Mouse (Mus musculus): ENCODE measurements around the gene Csnk1e. TPM values are rescaled to one million over a fixed set of nuclear protein-coding genes. Genes with fewer than 3 reads are reported as not detected.

Gene Csnk1e
- polyA plus RNA-seq, 1 experiment from 2014 or later: 61.8 TPM

- Histone ChIP-seq H3K9ac (no peak overlapping the region), H3K27me3 (replicated peaks) (no peaks in the 10 kb centered on the region), H3K4me1 (replicated peaks) (no peaks in the 10 kb centered on the region), H3K9me3 (no peaks in the 10 kb centered on the region), H3K27ac (no peak overlapping the region), H3K36me3 (peaks cover 7% of the 10 kb centered on the region; the same call in 1 of the 2 replicates), H3K4me2 (replicated peaks) (no peak overlapping the region), H3K4me3 (replicated peaks) (no peak overlapping the region)
- ATAC-seq: peak; percentile 23; the same call in 1 of the 2 replicates
- 24% methylated on average over 4 of the region's 4 CpGs for WGBS
These were observed 40.9 kb downstream of the Csnk1e start for GRCm38 (mm10) chr15:79414513-79414912.

DNA sequence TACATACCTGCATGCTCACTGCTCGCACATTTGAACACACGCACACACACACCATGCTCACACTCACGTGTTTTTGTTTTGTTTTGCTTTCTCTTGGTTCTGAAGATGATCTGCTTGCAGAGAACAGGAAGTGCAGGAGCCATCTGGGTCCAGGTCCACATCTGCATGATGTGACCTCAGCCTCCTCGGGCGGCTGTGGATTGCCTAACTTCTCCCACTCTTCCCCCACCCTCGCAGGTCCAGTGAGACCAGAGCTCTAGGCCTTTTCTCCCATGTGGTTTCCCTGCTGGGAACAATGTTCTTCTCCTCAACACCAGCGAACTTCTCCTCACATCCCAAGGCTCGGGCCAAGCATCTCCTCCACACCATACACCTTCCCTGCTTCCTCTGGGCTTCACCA is 41.6 kb downstream of the Csnk1e start:
- no peak overlapping the region for H3K4me2 ChIP-seq (replicated peaks)
- H3K4me1 ChIP-seq (replicated peaks): no peaks in the 10 kb centered on the region
- ATAC-seq: no peak
- 0 out of 2 replicates have a peak, but pooled peaks cover 3% of the 10 kb centered on the region for H3K36me3 ChIP-seq
- no peak overlapping the region for H3K27ac ChIP-seq
- 75% methylated on average over 8 of the region's 8 CpGs for WGBS
- H3K4me3 ChIP-seq (replicated peaks): no peak overlapping the region
- H3K9ac ChIP-seq: no peak overlapping the region
- H3K27me3 ChIP-seq (replicated peaks): no peaks in the 10 kb centered on the region
- H3K9me3 ChIP-seq: no peaks in the 10 kb centered on the region

GRCm38 (mm10) chr15:79413201-79413600 is 42.2 kb downstream of the Csnk1e start:
- no peak for ATAC-seq
- WGBS: 95% methylated on average over 3 of the region's 3 CpGs
- H3K4me1 ChIP-seq (replicated peaks): no peaks in the 10 kb centered on the region

GRCm38 (mm10) chr15:79411363-79412065 is 43.9 kb downstream of the Csnk1e start:
- no peak for ATAC-seq
- Histone ChIP-seq H3K27me3 (replicated peaks) (no peaks in the 10 kb centered on the region), H3K4me3 (replicated peaks) (no peak overlapping the region), H3K27ac (no peak overlapping the region), H3K36me3 (no peaks in the 10 kb centered on the region), H3K9ac (no peak overlapping the region), H3K9me3 (no peaks in the 10 kb centered on the region), H3K4me1 (replicated peaks) (no peaks in the 10 kb centered on the region), H3K4me2 (replicated peaks) (no peak overlapping the region)
- 69% methylated on average over 10 of the region's 10 CpGs for WGBS

More at GRCm38 (mm10) chr15:79413201-79413600, 42.2 kb downstream of the Csnk1e start:
- Histone ChIP-seq H3K27me3 (replicated peaks) (no peaks in the 10 kb centered on the region), H3K4me3 (replicated peaks) (no peak overlapping the region), H3K9ac (no peak overlapping the region), H3K36me3 (0 out of 2 replicates have a peak, but pooled peaks cover 2% of the 10 kb centered on the region), H3K4me2 (replicated peaks) (no peak overlapping the region), H3K27ac (no peak overlapping the region), H3K9me3 (no peaks in the 10 kb centered on the region)

DNA sequence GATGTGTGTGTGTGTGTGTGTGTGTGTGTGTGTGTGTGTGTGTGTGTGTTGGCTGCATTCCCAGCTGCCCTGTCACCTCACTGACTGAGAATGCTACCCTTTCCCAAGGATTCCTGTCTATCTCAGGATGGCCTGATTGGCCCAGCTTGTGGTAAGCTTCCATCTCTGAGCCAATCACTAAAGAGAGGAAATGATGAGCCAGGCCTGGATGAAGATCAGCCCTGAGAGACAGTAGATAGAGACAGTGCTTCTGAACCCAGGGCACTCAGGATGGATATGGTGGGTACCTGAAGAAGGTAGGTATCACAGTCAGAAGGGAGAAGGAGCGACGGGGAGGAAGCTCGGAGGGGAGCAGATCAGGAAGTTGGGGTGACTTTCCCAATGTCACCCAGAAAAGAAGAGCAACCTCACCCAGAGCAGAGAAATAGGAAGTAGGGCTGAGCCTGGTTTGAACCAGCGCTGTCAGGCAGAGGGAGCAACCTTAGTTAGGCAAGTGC is 46.2 kb downstream of the Csnk1e start:
- Histone ChIP-seq H3K4me1 (replicated peaks) (no peaks in the 10 kb centered on the region), H3K4me2 (replicated peaks) (no peak overlapping the region), H3K27ac (no peak overlapping the region), H3K9ac (no peak overlapping the region), H3K27me3 (replicated peaks) (no peaks in the 10 kb centered on the region), H3K4me3 (replicated peaks) (no peak overlapping the region), H3K36me3 (no peaks in the 10 kb centered on the region), H3K9me3 (no peaks in the 10 kb centered on the region)
- 88% methylated on average over 4 of the region's 4 CpGs for WGBS
- no peak for ATAC-seq

GRCm38 (mm10) chr15:79406564-79406963 is 48.8 kb downstream of the Csnk1e start:
- ATAC-seq: no peak
- Histone ChIP-seq H3K4me2 (replicated peaks) (no peak overlapping the region), H3K4me3 (replicated peaks) (no peak overlapping the region), H3K9me3 (no peaks in the 10 kb centered on the region), H3K9ac (no peak overlapping the region), H3K27ac (no peak overlapping the region), H3K4me1 (replicated peaks) (peaks cover 12% of the 10 kb centered on the region), H3K27me3 (replicated peaks) (no peaks in the 10 kb centered on the region), H3K36me3 (no peaks in the 10 kb centered on the region)
- WGBS: 92% methylated on average over 4 of the region's 4 CpGs

DNA sequence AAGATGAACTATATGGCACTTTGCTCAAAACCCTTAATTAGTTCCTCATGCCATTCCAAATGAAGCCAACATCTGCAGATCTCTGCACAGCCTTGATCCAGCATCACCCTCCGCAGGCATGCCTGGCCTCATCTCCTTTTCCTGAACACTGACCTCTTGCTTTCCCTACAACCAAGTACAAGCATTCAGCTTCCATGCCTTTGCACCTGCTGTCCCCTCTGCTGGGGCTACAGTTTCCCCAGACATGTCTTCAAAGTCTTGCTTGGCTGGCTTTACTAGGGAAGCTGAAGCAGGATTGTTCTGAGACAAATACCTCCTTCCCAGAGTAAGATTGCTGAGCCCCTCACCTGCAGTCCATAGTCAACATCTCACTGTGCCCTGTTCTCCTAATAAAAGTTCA is 51.1 kb downstream of the Csnk1e start:
- Histone ChIP-seq H3K27ac (no peak overlapping the region), H3K9me3 (no peaks in the 10 kb centered on the region), H3K27me3 (replicated peaks) (no peaks in the 10 kb centered on the region), H3K4me2 (replicated peaks) (peak overlapping the region; percentile 90; the same call in 1 of the 2 replicates), H3K4me3 (replicated peaks) (no peak overlapping the region), H3K9ac (no peak overlapping the region), H3K36me3 (no peaks in the 10 kb centered on the region), H3K4me1 (replicated peaks) (peaks cover 35% of the 10 kb centered on the region)
- 66% methylated on average over 1 of the region's 1 CpGs for WGBS
- ATAC-seq: no peak

GRCm38 (mm10) chr15:79403763-79404210 is 51.6 kb downstream of the Csnk1e start:
- peak overlapping the region; percentile 93 for H3K9ac ChIP-seq

DNA sequence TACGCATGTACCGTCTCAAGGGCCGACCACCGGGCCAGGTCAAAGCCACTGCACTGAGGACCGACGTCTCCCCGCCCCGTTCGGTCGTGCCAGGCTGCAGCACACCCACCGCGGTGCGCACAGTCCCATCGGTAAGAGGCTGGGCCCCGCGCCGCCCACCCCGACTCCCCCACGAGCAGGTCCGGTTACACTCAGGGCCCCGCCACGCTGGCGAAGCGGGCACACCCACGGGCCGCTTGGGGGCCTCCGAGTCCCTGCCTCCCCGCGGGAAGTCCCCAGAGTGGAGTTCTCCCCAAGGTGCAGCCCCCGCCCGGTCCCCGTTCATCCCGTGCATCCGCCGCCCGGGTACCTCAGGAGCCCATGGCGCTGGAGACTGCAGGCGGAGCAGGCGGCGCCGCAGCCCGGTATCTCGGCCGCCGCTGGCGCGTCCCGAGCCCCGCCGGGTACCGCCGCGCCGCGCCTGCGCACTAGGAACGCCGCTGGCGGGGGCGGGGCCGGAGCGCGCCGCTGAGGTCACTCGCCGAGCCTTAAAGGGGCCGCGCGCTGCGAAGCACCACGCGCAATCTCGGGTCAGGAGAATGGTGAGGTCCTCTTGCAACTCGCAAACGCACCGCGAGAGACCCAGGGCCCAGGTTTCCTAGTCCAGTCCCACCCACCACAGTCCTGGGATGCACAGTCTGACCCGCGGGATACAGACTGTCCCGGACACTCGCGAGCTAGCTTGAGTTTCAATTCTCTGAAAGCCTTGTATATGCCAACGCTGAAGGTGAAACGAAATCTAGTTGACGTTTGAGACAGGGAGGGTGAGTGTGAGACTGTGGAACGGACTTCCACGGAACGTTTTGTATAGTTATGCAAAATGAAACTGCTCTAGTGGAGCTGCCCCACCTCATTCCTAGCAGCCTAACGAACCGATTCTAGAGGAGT is 52.3 kb downstream of the Csnk1e start, which contains the start of gene Tmem184b:
Gene Tmem184b, minus strand, starts transcription at position 734 of the 927 bp plus-strand sequence.
- Histone ChIP-seq H3K9ac (peak within 1 kb of the TSS; percentile 93), H3K4me3 (replicated peaks) (peak within 1 kb of the TSS; percentile 91), H3K4me1 (replicated peaks) (peaks cover 42% of the 10 kb centered on the region), H3K4me2 (replicated peaks) (peak within 1 kb of the TSS; percentile 90), H3K9me3 (no peaks in the 10 kb centered on the region), H3K27ac (peak within 1 kb of the TSS; percentile 77), H3K36me3 (no peaks in the 10 kb centered on the region), H3K27me3 (replicated peaks) (no peaks in the 10 kb centered on the region)
- WGBS: under 1% methylated on average over 90 of the region's 90 CpGs
- peak; percentile 95 for ATAC-seq

More at GRCm38 (mm10) chr15:79403763-79404210, 51.6 kb downstream of the Csnk1e start:
- Histone ChIP-seq H3K27ac (peak overlapping the region; percentile 40; the same call in 1 of the 2 replicates), H3K9me3 (no peaks in the 10 kb centered on the region), H3K36me3 (no peaks in the 10 kb centered on the region), H3K4me2 (replicated peaks) (peak overlapping the region; percentile 90), H3K27me3 (replicated peaks) (no peaks in the 10 kb centered on the region), H3K4me3 (replicated peaks) (peak overlapping the region; percentile 91), H3K4me1 (replicated peaks) (peaks cover 38% of the 10 kb centered on the region)
- no peak for ATAC-seq
- 20% methylated on average over 9 of the region's 9 CpGs for WGBS

DNA sequence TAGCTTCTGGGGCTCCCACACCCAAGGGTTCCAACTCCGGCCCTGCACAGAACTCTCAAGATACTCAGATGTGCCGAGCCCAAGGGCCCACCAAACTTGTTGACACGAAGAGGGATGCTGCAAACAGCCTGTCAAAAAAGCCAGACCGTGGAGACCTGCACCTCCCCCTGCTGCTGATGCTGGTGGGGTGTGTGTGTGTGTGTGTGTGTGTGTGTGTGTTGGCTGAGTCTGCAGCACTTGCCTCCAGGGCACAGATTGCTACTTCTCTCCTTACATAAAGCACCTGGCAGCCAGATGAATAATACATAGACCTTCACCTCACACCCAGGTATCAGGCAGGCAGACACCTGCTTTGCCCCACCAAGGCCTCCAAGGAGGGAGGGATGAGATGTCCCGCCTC is 53.2 kb downstream of the Csnk1e start:
- Histone ChIP-seq H3K4me2 (replicated peaks) (peak overlapping the region; percentile 90), H3K4me3 (replicated peaks) (peak overlapping the region; percentile 91), H3K36me3 (no peaks in the 10 kb centered on the region), H3K27me3 (replicated peaks) (no peaks in the 10 kb centered on the region), H3K9me3 (no peaks in the 10 kb centered on the region), H3K27ac (peak overlapping the region; percentile 77), H3K4me1 (replicated peaks) (peaks cover 43% of the 10 kb centered on the region), H3K9ac (peak overlapping the region; percentile 93)
- no peak for ATAC-seq
- 17% methylated on average over 5 of the region's 5 CpGs for WGBS

GRCm38 (mm10) chr15:79400975-79401365 is 54.4 kb downstream of the Csnk1e start:
- WGBS: 49% methylated on average over 7 of the region's 7 CpGs
- Histone ChIP-seq H3K27ac (no peak overlapping the region), H3K9ac (peak overlapping the region; percentile 14), H3K4me1 (replicated peaks) (peaks cover 43% of the 10 kb centered on the region), H3K36me3 (no peaks in the 10 kb centered on the region), H3K27me3 (replicated peaks) (no peaks in the 10 kb centered on the region), H3K9me3 (no peaks in the 10 kb centered on the region), H3K4me3 (replicated peaks) (0 out of 2 replicates have a peak overlapping the region, but pooled peaks have one; percentile 4), H3K4me2 (replicated peaks) (peak overlapping the region; percentile 90)
- ATAC-seq: no peak
